Mouse (Mus musculus) spleen, adult 12 weeks (tissue): ENCODE results near the gene Etv5.

ENCODE experiments used
- DNase-seq: peaks from one replicate; pipeline ENCODE4 v3.0.0; 2022; ENCODE audit warnings: low spot score

Gene Etv5

GRCm38 (mm10) chr16:22348014-22348413 is 91.5 kb downstream of the Etv5 start:
- no peak for DNase-seq

- DNase-seq, result no peak
Observed at GRCm38 (mm10) chr16:22341236-22341671, 98.3 kb downstream of the Etv5 start.

- DNase-seq, result no peak
Observed at GRCm38 (mm10) chr16:22335781-22336180, 103.7 kb downstream of the Etv5 start.
